Mouse (Mus musculus) gastrocnemius, postnatal 14 days (tissue): ENCODE data around the gene Atf7ip2. TPM values are rescaled to one million over a fixed set of nuclear protein-coding genes. Genes with fewer than 3 reads are reported as not detected.

Source experiments
- DNase-seq: peaks from one replicate; pipeline ENCODE4 v3.0.0; 2021; ENCODE audit warnings: mixed read lengths
- intact Hi-C: fragments of 180-260 bp; cut with DNase I; formaldehyde crosslinking; loops from one replicate; pipeline ENCODE4 v1.15.1; 2025; ENCODE audit warnings: low total_unique reads
- microRNA-seq, 2 experiments: library from miRNA; unstranded; fragments of <30 nt; microRNA quantifications; one replicate each; pipeline ENCODE4 v1.2.0; 2021
- total RNA-seq, 2 experiments: library from RNA; stranded (reverse); gene quantifications; 2 replicates each; pipeline ENCODE4 v1.2.3; 2021

Gene Atf7ip2
- total RNA-seq, 2 experiments from 2014 or later = not detected

DNA sequence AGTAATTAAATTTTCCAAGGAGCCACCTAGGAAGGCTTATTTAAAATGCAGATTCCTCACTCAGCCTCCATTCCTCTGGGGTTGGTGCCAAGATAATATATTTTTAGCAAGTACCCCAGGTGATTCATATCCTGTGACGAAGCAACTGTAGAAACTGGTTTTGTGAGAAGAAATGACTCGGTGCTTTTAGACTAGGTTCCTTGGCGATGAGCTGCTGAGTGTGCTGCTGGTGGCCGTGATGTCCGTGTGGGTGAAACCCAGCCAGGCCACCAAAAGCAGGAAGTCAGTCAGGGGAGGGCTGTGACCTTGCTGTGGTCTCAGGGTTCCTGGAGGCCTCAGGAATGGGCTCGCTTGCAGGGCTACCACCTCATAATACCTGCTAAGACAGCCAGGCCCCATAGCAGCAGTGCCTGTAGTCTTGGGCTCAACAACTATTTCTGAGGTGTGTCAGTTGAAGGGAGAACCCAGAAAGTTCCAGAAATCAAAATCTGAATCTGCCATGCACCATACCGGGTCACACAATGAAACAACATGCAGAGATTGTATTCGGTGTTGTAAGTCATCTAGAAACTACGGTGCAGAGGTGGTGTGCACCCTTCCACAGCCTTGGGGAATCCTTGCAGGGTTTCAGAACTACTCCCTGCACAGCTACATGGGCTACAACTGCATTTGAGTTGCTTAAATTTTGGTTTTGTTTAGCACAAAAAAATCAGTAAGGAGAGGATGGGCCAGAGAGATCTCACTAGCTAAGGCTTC lies 94.2 kb downstream of the Atf7ip2 start:
- intact Hi-C loops = no loop called here
- DNase-seq = no peak

- intact Hi-C loops = no loop called here
- no peak for DNase-seq
These were observed 95.6 kb downstream of the Atf7ip2 start for GRCm38 (mm10) chr16:10288115-10288514.

DNA sequence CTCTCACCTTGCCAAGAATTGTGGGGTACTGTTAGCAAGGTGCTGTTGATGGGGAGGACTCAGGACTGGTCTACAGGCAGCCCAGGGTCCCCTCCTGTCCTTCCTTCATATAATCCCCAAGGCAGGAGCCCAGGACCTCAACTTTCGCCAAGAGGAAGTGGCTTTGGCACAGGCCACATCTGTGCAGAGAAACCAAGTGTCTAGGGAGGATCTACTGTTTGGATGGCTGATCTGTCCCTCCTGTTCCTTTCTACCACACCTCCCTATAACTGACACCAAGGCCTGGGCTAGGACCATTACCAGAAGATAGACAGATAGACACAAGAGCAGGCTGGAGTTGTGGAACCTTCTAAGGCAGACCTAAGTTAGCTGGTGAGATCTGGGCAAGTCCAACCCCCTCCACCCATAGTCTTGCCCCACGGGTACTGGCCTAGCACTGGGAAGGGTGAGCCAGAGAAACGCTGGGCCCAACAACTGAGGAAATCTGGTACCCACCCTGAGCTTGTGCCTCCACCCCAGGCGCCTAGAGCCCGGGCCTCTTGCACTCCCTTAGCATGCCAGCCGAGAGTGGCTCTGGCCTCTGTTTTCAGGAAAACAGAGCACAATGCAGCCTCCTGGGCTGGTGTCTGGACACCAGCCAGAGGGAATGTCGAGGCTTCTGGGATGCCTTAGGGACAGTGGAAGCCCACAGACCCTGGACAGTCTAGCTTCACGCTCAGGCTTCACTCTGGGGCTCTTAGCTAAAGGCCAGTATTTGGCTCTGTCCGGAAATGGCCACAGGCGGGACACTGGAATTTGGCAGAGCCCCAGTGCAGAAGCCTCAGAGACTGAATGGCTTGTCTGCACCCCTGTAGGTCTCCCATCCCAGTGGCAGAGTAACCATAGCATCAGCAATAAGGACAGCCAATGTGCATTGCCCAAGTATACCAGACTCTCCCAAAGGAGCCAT lies 105.5 kb downstream of the Atf7ip2 start:
- DNase-seq = peak; percentile 27
- intact Hi-C loops = no loop called here

- intact Hi-C loops = no loop called here
- DNase-seq = no peak
These were observed 107.1 kb downstream of the Atf7ip2 start for GRCm38 (mm10) chr16:10299637-10300036.

DNA sequence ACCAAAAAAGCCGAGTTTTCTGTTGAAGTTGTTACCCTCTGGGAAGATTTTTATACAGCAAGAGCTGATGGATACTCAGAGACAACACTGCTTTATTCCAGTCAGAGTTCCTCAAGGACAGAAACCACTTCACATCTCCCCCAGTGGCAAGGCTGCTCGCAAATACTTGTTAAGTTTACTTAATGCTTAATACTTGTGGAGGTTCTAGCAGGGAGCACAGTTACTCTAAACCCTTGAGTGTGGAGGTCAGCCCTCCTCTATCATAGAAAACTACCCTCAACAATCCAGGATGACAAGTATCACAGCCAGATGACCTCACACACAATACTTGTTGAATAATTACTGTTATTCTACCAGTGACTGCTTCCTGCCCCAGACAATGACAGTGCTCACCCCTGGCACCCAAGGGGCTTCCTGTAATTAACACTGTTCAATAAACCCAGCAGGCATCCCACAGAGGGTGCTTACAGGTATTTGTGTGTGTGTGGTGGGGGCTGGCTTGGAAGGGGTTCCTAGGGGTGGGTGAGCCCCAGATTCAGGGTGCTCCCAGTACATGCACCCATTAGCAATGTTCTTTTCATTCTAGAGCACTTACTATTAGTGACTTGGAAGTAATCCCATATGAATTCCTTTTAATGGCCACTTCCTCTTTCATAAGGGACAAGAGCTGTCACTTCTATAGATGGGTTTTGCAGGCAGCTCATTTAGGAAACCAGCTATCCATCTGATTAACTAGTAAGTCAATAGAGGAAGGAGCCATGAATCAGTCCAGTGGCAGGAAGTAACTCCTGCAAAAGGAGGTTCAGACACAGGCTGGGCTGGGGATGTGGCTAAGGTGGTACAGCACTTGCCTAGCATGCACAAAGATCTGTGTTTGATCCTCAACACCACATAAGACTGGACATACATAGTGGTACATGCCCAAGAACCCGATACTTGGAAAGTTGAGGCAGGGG lies 108.0 kb downstream of the Atf7ip2 start:
- intact Hi-C loops = no loop called here
- no peak for DNase-seq

Small RNA genes lying within 50 kb of the gene (microRNA-seq; reads per million reads assigned to microRNA genes)
- gene Gm22932 = 0 reads per million in 2 experiments

Other genes with a start within 250 kb of the Atf7ip2 start
- under 1 TPM; 0.07 to 0.10 TPM for gene Grin2a, start 197.2 kb upstream of the Atf7ip2 start, total RNA-seq
- under 1 TPM in 1 of 2 experiments, not detected in 1; 0.40 TPM for gene Rpl39l, start 22.5 kb upstream of the Atf7ip2 start, total RNA-seq
- 10 to 100 TPM in 1 of 2 experiments, 1 to 10 TPM in 1; 6.4 to 10.1 TPM for gene Emp2, start 121.3 kb downstream of the Atf7ip2 start, total RNA-seq
- under 1 TPM in 1 of 2 experiments, not detected in 1; 0.18 TPM for gene Tekt5, start 202.8 kb downstream of the Atf7ip2 start, total RNA-seq
- 1 to 10 TPM; 6.5 to 6.9 TPM for gene Nubp1, start 219.2 kb downstream of the Atf7ip2 start, total RNA-seq